Mouse (Mus musculus) heart, adult 8-10 months (tissue): ENCODE measurements around the gene Rfk. TPM values are rescaled to one million over a fixed set of nuclear protein-coding genes. Genes with fewer than 3 reads are reported as not detected.

Experiments
- DNase-seq: peaks from one replicate; pipeline ENCODE4 v3.0.0; 2022; ENCODE audit warnings: low spot score
- total RNA-seq, 4 experiments: library from RNA; stranded (reverse); gene quantifications; 2 replicates each; pipeline ENCODE4 v1.2.4; 2022

Rfk gene
- total RNA-seq = 10 to 100 TPM; 67.6 to 71.6 (median 69.7) TPM

DNA sequence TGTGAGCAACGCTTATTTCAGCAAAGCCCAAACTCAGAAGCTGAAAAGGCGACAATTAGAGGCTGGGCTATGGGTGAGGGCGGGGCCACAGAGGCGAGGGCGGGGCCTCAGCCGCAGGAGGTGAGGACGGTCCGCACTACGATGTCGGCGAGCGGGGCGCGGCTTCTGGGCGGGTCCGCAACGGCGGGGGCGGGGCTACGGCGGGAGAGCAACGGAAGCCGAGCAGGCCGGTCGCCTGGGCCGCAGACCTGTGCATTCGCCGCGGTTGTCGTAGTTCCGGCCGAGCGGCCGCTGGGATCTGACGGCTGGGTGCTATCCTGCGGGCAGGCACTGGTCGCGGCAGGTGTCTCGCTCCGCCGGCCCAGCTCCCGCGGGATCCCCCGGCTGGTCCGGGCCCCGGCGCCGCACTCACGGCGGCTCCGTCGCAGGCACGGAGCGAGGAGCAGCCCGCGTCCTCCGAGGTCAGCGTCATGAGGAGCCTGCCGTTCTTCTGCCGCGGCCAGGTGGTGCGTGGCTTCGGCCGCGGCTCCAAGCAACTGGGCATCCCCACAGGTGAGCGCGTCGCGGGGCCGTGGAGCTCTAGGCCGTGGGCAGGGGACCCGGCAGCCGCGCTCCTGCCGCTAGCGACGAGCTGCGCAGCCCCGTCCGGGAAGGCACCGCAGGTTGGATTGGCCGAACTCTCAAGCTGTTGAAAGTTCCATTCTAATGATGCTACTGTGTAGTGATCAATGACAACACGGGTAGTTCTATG is at the start of gene Rfk:
TSS of gene Rfk (plus strand) at position 203 of the 751 bp plus-strand sequence.
- peak; percentile 86 for DNase-seq

DNA sequence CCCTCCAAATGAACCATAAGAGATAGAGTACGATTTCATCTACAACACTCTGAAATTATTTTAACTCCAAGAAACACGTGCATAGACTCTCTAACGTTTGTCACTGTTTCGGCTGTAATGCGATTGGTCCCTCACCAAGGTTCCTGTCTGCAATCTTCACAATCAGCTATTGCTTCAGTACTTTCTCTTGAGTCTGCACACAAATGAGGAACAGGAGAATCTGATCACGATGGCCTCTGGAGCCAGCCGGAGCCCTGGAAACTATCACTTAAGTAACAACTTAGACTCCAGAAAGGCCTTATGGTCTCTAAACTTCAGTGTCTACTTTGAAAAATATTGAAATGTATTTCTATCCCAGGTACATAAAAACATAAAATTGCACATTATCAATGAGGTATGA is 49.0 kb upstream of the Rfk start:
- DNase-seq = no peak

DNA sequence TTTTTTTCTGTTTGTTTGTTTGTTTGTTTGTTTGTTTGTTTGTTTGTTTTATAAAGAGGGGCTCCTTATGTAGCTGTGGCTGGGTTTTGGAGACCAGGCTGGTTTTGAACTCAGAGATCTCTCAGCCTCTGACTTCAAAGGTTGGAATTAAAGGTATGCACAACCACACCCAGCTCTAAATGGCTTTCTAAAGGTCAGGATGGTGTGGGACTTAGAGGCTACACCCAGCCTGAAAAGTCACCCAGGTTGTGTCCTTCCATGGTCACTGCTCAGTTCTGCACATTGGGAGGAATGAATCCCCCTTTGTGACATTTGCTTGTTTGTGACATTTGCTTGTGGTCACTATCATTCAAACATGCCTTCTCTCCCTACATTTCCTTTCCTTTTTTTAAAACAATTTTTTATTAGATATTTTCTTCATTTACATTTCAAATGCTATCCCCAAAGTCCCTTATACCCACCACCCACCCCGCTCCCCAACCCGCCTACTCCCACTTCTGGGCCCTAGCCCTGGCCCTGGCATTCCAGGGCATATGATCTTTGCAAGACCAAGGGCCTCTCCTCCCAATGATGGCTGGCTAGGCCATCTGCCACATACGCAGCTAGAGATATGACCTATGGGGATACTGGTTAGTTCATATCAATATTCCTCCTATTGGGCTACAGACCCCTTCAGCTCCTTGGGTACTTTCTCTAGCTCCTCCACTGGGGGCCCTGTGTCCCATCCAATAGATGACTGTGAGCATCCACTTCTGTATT is 46.9 kb upstream of the Rfk start:
- DNase-seq = no peak

DNA sequence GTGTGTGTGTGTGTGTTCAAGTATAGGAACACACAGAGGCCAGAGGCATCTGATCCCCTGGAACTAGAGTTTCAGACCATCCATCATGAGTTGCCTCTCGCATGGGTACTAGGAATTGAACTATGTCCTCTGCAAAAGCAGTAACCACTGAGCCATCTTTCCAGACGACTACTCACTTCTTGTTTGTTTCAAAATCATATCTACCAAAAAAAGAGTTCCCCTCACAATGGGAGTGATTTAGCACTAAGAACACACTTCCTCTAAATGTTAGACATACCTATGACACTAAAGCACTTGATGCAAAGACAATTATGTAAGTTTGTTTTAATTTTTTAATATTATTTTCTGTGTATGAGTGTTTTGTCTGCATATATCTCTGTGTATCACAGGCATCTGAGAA is 46.0 kb upstream of the Rfk start:
- DNase-seq = no peak

DNA sequence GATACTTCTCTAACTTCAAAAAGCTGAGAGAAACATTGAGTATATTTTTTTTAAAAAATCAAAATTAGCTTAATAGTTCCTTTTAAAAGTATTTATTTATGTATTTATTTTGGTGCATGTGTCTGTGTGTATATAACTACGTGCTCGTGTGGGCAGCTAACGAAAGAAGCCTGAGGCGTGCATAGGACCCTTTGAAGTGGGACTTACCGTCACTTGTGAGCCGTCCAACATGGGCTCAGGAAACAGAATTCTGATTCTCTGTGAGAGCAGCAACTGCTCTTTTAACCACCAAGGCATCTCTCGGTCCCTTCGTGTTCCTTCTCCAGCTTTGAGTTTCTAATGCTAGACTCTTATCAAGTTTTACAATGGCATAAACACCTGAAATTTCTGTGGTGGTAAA is 40.1 kb upstream of the Rfk start:
- DNase-seq = no peak

DNA sequence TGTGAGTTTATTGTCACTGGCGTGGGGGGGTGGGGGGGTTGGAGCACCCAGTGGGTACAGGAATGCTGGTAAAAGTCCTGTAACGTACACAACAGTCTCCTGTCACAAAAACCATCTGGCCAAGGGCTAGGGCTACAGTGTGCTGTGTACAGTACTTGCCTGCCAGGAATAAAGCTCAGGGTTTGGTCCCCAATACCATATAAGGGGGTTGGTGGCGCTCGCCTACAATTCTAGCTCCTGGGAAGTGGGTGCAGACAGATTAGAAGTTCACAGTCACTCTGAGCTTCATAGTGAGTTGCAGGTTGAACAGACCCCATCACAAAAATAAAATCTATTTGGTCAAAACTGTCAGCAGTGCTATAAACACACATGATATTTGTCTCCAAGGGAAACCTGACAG is 39.5 kb upstream of the Rfk start:
- no peak for DNase-seq

DNA sequence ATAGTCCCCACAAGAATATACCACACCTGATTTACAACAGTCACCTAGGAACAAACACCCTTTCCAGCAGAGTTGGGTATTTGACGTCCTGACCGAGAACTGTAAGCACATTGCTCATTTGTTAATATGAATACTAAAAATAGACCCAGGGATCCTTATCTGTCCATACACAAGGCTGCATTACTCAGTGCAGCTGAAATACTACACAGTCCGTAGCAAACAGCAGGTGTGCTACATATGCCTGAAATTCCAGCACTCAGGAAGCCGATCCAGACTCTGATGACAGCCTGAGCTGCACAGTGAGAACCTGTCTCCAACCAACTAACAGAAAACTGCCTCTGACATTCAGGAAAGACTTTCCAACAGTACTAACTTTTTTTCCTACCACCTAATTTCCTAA is 39.0 kb upstream of the Rfk start:
- no peak for DNase-seq

DNA sequence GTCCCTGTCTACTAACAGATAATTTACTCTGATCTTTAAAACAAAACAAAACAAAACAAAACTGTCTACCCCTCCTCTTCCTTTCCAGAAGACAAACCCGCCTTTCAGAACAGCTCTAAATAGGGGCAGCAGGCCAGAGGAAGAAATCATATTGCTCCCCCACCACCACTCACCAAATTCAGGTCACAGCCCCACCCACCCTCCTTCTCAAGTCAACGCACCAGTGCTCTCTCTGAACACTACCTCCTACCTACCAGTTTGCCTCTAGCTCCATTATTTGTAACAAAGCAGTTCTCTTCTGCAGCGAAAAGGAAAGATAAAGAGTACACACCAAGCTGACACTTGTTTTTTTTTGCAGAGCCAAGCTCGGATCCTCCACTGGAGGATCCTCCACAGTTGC is 38.5 kb upstream of the Rfk start:
- no peak for DNase-seq

DNA sequence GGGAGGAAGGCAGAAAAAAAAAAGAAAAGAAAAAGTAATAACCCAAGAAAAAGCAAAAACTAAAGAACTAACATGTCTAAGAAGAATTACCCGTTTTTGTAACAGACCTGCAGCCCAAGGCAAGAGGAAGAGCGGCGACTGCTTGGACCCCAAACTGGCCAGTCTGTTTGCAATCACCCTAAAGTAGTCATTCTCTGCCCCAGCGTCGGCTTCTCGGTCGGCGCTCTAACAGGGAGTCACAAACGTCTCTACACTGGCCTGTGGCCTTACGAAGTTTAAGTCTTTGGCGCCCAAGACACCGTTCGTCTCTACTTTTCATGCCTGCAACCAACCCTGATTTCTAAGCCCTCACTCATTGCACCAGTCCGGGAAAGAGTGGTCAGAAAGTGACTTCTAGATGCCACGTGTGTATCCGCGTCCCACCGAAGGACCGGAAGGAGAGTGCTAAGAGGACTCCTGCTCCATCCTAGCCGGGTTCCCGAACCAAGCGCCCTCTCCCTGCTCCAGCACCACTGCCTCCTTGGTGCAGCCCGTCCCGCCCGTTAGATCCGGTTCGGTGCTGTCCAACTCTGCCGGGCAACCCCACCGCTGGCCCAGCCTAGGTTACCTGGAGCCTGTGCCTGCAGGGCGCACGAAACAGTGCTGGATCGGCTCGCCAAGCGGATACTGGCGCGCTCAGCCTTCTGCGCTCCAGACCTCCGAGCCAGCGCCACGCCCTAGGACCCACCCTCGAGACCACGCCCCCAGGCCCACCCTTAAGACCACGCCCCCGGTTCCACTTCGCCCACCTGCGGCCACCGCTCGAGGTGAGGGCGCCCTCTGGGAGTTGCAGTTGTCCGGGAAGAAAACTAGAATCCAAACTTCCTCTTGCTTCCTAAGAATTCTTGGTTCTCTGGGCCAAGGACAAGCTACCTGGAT is 37.6 kb upstream of the Rfk start:
- peak; percentile 66 for DNase-seq

DNA sequence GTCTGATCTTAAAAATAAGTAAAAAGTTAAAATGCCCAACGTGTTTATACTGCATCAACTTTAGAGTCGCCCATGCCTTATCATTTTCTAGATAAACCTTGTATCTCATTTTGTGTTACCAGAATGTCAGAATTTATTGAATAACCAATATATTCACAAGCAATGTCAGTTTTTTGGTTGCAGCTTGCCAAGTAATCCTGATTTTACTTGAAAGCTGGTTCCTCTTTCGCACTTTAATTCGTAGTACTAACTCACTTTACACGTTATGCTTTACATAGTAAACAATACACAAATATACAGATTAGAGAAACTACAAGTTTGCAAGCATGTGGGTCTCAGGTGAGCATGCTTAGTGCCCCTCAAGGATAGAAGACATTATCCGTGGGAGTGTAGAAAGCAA is 36.9 kb upstream of the Rfk start:
- DNase-seq = no peak

DNA sequence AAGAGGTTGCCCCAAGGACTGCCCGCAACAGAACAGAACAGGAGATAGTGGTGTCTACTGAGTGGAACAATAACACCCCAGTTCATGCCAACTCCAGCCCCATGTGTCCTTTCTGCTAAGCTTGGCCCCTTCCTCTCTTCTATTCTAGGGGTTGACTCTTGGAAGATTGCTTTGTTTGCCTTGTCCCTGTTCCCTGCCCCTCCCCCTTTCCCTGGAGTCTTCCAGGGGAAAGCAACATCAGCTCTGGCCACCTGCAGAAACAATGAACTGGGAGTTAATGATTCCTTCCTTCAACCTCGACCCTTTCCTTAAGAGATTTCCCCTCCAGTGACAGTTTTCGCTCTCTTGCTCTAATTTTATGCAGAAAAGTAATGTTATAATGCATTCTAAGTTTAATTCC is 36.5 kb upstream of the Rfk start:
- DNase-seq = no peak

DNA sequence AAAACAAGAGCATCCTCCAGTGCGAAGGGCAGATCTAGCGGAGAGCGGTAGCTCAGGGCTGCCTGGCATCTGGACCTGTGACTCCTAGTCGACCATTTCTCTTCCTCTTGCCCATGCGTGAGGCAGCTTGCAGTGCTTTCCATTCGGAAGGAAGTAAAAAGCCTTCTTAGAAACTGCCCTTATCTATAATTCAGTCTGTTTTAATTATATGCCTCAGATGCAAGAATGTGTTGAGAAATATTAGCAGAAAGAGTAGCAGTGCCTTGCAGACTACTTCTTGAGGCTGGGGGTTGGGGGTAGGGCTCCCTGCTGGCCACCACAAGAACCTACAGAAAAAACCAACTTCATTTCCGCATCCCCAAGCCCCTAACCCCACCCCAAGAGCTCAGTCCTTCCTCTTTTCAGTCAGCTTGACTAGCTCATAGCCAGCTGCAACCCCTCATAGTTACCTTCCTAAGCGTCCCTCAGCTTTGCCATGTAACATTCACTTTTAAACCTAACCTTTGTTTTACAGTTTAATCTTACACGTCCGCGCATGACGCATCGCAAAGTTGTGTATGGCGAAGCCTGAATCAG is 34.4 kb upstream of the Rfk start:
- DNase-seq = no peak

DNA sequence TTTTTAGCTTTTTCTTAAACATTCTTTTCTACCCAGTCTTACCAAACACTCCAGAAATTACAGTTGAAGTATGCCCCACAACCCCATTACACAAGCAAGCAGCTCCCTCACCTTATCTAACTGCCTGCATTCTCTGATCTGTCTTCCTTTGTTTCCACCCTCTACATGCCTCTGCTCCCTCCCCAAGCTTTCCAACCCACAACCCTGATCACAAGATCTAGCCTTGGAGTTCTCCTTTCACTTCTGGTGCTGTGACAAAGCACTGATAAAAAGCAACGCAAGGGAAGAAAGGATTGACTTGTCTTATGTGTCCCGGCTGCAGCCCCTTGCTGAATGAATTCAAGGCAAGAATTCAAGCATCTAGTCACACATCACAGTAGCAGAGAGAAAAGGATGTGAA is 32.7 kb upstream of the Rfk start:
- DNase-seq = no peak

DNA sequence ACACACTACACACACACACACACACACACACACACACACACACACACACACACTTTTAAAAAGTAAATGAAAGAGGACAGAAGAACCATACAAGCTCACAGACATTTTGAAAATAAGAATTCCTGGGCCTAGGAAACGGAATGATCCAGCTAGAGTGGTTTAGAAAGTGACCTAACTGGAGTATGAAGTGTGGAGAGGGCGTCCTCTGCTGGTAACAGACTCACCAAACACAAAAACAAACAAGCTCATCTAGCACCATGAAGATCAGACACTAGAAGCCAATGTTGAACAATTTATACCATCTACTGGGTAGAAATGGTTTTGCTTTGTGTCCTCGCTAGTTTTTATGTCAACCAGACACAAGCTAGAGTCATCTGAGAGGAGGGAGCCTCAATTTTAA is 29.1 kb upstream of the Rfk start:
- peak; percentile 52 for DNase-seq

DNA sequence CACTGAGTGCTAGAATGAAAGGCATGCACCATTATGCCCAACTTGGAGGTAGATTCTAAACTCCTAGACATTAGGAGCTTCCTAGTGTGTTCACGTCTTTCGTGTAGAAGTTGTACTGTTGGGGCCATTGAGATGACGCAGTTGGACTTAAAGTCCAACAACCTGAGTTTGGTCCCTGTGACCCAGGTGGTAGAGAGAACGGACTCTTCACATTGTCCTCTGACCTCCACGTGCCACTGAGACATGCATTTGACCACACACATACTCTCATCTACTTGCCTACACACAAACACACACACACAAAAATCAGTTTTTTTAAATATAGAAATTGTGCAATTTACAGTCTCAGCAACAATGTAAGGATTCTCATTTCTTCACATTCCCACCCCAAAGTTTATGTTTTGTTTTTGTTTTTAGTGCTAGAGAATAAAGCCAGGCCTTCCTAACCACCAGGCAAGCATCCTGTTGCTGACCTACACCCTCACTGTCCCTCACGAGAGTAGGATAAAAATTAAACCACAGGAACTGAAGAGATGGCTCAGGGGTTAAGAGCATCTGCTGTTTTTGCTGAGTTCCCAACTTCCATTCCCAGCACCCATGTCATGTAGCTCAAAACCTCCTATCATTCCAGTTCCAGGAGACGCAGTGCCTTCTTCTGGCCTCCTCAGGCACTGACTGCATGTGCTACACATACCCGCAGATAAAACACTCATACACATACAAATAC is 27.3 kb upstream of the Rfk start:
- DNase-seq = no peak

DNA sequence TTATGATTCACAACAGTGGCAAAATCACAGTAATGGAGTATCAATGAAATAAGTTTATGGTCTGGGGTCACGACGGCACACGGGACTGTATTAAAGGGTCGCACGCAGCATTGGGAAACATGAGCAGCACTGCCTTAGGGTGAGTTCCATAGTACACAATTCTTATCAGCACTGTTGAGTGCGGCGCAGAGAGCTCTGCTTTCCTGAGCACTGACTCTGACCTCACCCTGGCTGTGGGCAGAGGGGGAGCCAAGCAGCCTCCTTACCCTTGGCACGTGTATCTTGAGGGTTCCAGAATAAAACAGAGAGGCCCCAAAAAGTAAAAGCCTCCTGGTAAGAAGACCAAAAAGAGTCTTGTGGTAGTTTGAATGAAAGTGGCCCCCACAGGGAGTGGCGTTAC is 25.3 kb upstream of the Rfk start:
- no peak for DNase-seq

DNA sequence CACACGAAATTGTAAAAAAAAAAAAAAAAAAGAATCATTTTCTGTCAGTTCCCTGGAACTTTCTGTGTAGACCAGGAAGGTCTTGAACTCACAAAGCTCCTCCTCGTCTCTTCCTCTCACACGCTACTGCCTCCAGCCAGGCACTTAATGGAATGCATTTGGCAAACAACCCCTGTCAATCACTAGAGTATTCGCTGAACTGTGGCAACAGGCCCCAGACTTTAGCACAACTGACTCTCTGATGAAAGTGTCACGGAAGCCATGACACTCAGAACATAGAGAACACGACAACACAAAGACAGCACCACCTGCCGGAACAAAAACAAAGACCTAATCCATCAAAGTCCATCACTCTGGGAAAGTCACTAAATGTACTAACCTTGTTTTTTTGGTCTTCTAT is 24.3 kb upstream of the Rfk start:
- DNase-seq = no peak

DNA sequence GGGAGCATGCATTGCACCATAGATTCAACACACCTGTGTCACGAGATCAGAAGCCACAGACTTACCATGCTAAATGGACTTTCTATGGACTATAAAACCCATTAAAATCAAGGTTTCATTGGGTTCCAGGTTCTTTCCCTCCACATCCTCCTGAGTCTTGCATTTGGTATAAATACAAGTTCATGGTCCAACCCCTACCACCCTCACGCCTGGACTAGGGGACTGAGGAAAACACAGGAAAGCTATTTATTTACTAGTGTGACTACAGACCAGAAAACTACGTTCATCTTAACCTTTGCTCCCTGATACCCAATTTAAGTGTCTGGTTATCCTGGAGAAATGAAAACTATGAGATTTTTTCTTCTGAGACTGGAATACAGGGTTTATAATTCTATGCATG is 21.1 kb upstream of the Rfk start, which contains the start of gene Gcnt1:
TSS of gene Gcnt1 (minus strand) at position 144 of the 400 bp plus-strand sequence.
- no peak for DNase-seq

DNA sequence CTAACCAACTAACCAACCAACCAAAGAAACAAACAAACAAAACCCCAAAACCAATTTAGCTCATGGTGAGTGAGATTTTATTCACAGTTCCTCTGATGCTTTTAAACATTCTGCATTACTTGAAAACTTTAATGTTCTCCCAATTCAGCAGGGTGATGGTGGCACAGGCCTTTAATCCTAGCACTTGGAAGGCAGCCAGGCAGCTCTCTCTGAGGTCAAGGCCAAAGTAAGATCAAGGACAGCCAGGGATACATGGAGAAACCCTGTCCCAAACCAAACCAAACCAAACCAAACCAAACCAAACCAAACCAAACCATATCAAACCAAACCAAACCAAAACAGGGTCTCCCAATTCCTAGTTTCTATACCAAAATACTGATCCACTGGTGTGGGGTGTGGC is 15.0 kb upstream of the Rfk start:
- no peak for DNase-seq

DNA sequence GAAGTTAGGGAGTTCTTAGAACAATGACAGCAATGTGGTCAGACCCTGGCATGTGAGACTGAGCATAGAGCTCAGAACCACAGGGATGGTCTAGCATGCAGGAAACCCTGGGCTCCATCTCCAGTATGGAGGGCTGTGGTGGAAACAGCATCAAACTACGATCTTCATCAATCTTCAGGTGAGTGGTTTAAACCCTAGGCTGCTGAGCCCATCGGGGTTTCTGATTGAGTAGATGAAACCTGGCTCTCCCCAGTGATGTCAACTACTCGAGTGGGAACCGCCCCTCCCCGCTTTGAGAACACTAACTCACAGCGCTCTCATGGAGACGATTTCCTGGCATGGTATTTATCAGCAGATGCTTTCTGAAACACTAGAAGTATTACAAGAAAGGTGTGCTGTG is 13.3 kb upstream of the Rfk start:
- DNase-seq = no peak

DNA sequence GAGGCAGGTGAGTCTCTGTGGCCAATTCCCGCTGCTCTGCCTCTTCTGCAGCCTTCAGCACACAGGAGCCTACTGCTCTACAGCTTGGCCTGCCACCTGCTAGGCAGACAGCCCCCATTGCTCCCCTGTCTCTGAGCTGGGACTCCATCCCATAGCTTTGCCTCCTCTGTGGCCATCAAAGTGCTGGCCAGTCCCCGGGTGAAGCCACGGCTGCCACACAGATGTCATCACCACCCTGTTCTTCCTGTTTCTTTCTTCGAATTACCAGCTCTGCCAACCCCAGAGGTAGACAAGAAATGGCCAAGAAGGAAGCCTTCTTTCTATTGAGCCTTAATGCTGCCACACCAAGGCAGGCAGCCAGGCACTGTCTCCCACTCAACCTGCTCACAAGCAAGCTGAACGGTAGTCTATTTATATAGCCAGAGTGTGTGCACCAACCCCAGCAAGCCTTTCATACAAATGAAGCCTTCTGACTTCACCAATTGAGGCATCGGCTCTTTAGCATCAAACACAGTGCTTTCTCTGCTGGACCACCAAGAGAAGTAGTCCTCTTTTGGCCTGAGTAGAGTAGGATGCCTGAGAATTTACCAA is 10.9 kb upstream of the Rfk start:
- DNase-seq = no peak
